Mouse (Mus musculus) forebrain, postnatal 0 days (tissue): Measurements from ENCODE around the gene Apobec1. TPM values are rescaled to one million over a fixed set of nuclear protein-coding genes. Genes with fewer than 3 reads are reported as not detected.

Source experiments
- ATAC-seq: fragments of 200-750 bp; cut with Nextera tagmentation; 2 replicates; pipeline ENCODE4 v1.8.0; 2017; ENCODE audit warnings: mild to moderate bottlenecking, moderate library complexity
- DNase-seq: peaks from one replicate; pipeline ENCODE4 v3.0.0-alpha.2; 2015
- H3K27ac ChIP-seq: fragments of 300-500 bp; sonication (generic); 2 replicates; pipeline ENCODE4 v1.5.1; 2014; ENCODE audit warnings: low read depth, mild to moderate bottlenecking, antibody characterized with exemption, low read length, moderate library complexity, mixed read lengths
- H3K27me3 ChIP-seq: fragments of 300-500 bp; sonication (generic); 2 replicates; pipeline ENCODE4 v1.6.1; 2014; ENCODE audit warnings: mild to moderate bottlenecking, low read length, mixed read lengths; ENCODE audit not compliant: insufficient read depth
- H3K36me3 ChIP-seq: fragments of 300-500 bp; sonication (generic); 2 replicates; pipeline ENCODE4 v1.6.1; 2014; ENCODE audit warnings: mild to moderate bottlenecking, moderate library complexity; ENCODE audit not compliant: insufficient read depth
- H3K4me1 ChIP-seq: fragments of 300-500 bp; sonication (generic); 2 replicates; pipeline ENCODE4 v1.6.1; 2014; ENCODE audit warnings: antibody characterized with exemption; ENCODE audit not compliant: insufficient read depth
- H3K4me2 ChIP-seq: fragments of 300-500 bp; sonication (generic); 2 replicates; pipeline ENCODE4 v1.6.1; 2014; ENCODE audit warnings: low read depth, mild to moderate bottlenecking, moderate library complexity
- H3K4me3 ChIP-seq: fragments of 300-500 bp; sonication (generic); 2 replicates; pipeline ENCODE4 v1.5.1; 2014; ENCODE audit warnings: low read depth, low read length, mixed read lengths
- H3K9ac ChIP-seq: fragments of 300-500 bp; sonication (generic); 2 replicates; pipeline ENCODE4 v1.6.1; 2014; ENCODE audit warnings: mild to moderate bottlenecking
- H3K9me3 ChIP-seq: fragments of 300-500 bp; sonication (generic); 2 replicates; pipeline ENCODE4 v1.6.1; 2016; ENCODE audit warnings: low read length
- CTCF ChIP-seq: sonication (generic); IDR thresholded peaks from 2 replicates; pipeline ENCODE4 v1.5.1; 2016; ENCODE audit warnings: antibody characterized with exemption, control low read depth, low read depth
- WGBS: fragments of 180-500 bp; shearing (Covaris S2); extraction: QIAGEN DNeasy Blood & Tissue Kit; methylation state at CpG from one replicate; pipeline ENCODE4 v1.1.7; 2014; 5-methylcytosine and 5-hydroxymethylcytosine counted together
- polyA plus RNA-seq: library from polyadenylated mRNA; unstranded; fragments of >200 nt; fragmentation: Nextera tagmentation; extraction: Ambion mirVana; gene quantifications from 2 replicates; pipeline ENCODE4 v1.2.1, GENCODE M21; 2015
- total RNA-seq: library from RNA; depleted of rRNA; stranded (reverse); fragments of >200 nt; gene quantifications from 2 replicates; pipeline ENCODE4 v1.2.3, GENCODE M21; 2014

The Apobec1 gene
- total and polyA plus RNA-seq, 2 experiments from 2014 or later, result 1.2 to 2.4 TPM

- H3K9me3 ChIP-seq, result no peaks in the 10 kb centered on the region
- no peak overlapping the region for H3K9ac ChIP-seq
- DNase-seq (no peak), ATAC-seq (no peak)
- no peak overlapping the region for H3K4me2 ChIP-seq
- no peak overlapping the region for H3K4me3 ChIP-seq
- no peaks in the 10 kb centered on the region for H3K4me1 ChIP-seq
- no peaks in the 10 kb centered on the region for H3K36me3 ChIP-seq
- no peak for TF ChIP-seq CTCF
- H3K27ac ChIP-seq, result no peak overlapping the region
- no peaks in the 10 kb centered on the region for H3K27me3 ChIP-seq
Measured at GRCm38 (mm10) chr6:122604260-122604659, 2.0 kb upstream of the Apobec1 start.

GRCm38 (mm10) chr6:122602992-122603322 lies 713 bp upstream of the Apobec1 start:
- no peak overlapping the region for H3K9ac ChIP-seq
- H3K27ac ChIP-seq, result no peak overlapping the region
- no peak for TF ChIP-seq CTCF
- no peaks in the 10 kb centered on the region for H3K36me3 ChIP-seq
- peak overlapping the region; percentile 58; the same call in 1 of the 2 replicates for H3K4me2 ChIP-seq
- no peak for DNase-seq
- 43% methylated on average over 1 of the region's 1 CpGs for WGBS
- H3K4me1 ChIP-seq, result no peaks in the 10 kb centered on the region
- H3K4me3 ChIP-seq, result 0 out of 2 replicates have a peak overlapping the region, but pooled peaks have one; percentile 40
- H3K27me3 ChIP-seq, result no peaks in the 10 kb centered on the region
- no peaks in the 10 kb centered on the region for H3K9me3 ChIP-seq
- ATAC-seq, result no peak

- H3K27me3 ChIP-seq, result no peaks in the 10 kb centered on the region
- H3K4me1 ChIP-seq, result no peaks in the 10 kb centered on the region
- H3K9ac ChIP-seq, result no peak overlapping the region
- H3K9me3 ChIP-seq, result no peaks in the 10 kb centered on the region
- no peak overlapping the region for H3K4me3 ChIP-seq
- ATAC-seq, result no peak
- H3K27ac ChIP-seq, result no peak overlapping the region
- TF ChIP-seq CTCF, result no peak
- peak overlapping the region; percentile 58 for H3K4me2 ChIP-seq
- no peak for DNase-seq
- WGBS, result 84% methylated on average over 3 of the region's 3 CpGs
- H3K36me3 ChIP-seq, result no peaks in the 10 kb centered on the region
Measured at GRCm38 (mm10) chr6:122601615-122602014, 629 bp downstream of the Apobec1 start.

- Histone ChIP-seq H3K4me1 (no peaks in the 10 kb centered on the region), H3K27ac (no peak overlapping the region), H3K27me3 (no peaks in the 10 kb centered on the region), H3K36me3 (no peaks in the 10 kb centered on the region), H3K9ac (no peak overlapping the region), H3K4me3 (no peak overlapping the region), H3K4me2 (no peak overlapping the region), H3K9me3 (no peaks in the 10 kb centered on the region)
- no peak for TF ChIP-seq CTCF
- DNase-seq (no peak), ATAC-seq (no peak)
- WGBS, result 89% methylated on average over 4 of the region's 4 CpGs
Measured at GRCm38 (mm10) chr6:122601031-122601430, 1.2 kb downstream of the Apobec1 start.

- DNase-seq (no peak), ATAC-seq (no peak)
- no peaks in the 10 kb centered on the region for H3K36me3 ChIP-seq
- no peaks in the 10 kb centered on the region for H3K27me3 ChIP-seq
- H3K9me3 ChIP-seq, result no peaks in the 10 kb centered on the region
- WGBS, result 54% methylated on average over 7 of the region's 7 CpGs
- no peak for TF ChIP-seq CTCF
- H3K4me1 ChIP-seq, result no peaks in the 10 kb centered on the region
- no peak overlapping the region for H3K4me2 ChIP-seq
- H3K4me3 ChIP-seq, result no peak overlapping the region
- no peak overlapping the region for H3K27ac ChIP-seq
- H3K9ac ChIP-seq, result no peak overlapping the region
Measured at GRCm38 (mm10) chr6:122600066-122600646, 2.1 kb downstream of the Apobec1 start.

- Histone ChIP-seq H3K4me1 (no peaks in the 10 kb centered on the region), H3K36me3 (no peaks in the 10 kb centered on the region), H3K9ac (no peak overlapping the region), H3K9me3 (no peaks in the 10 kb centered on the region), H3K27ac (no peak overlapping the region), H3K27me3 (no peaks in the 10 kb centered on the region), H3K4me2 (no peak overlapping the region), H3K4me3 (no peak overlapping the region)
- DNase-seq (no peak), ATAC-seq (no peak)
- 90% methylated on average over 9 of the region's 9 CpGs for WGBS
- no peak for TF ChIP-seq CTCF
Measured at GRCm38 (mm10) chr6:122599054-122599737, 3.0 kb downstream of the Apobec1 start.

GRCm38 (mm10) chr6:122598436-122598835 lies 3.8 kb downstream of the Apobec1 start:
- Histone ChIP-seq H3K4me1 (no peaks in the 10 kb centered on the region), H3K4me2 (no peak overlapping the region), H3K27me3 (no peaks in the 10 kb centered on the region), H3K36me3 (no peaks in the 10 kb centered on the region), H3K9ac (no peak overlapping the region), H3K4me3 (no peak overlapping the region), H3K9me3 (no peaks in the 10 kb centered on the region), H3K27ac (no peak overlapping the region)
- 35% methylated on average over 6 of the region's 6 CpGs for WGBS
- DNase-seq, result no peak
- ATAC-seq, result no peak
- no peak for TF ChIP-seq CTCF
